Mouse (Mus musculus): ENCODE data around the gene Zfp182. TPM values are rescaled to one million over a fixed set of nuclear protein-coding genes. Genes with fewer than 3 reads are reported as not detected.

Gene Zfp182
- polyA plus RNA-seq (2012; rRNA removed): 1.7 and 1.8 TPM in 2 replicates

GRCm38 (mm10) chrX:21061866-21062543 lies at the start of gene Zfp182:
Zfp182 (minus strand) TSS chrX:21062316.

GRCm38 (mm10) chrX:21088983-21089866 lies 27.1 kb upstream of the Zfp182 start, which contains the start of gene Zfp300:
Zfp300 (minus strand) TSS chrX:21089527.

GRCm38 (mm10) chrX:21068106-21068505 lies 6.0 kb upstream of the Zfp182 start, which contains the start of gene Spaca5:
Spaca5 (plus strand) TSS chrX:21068406.

Other genes starting within 250 kb of the Zfp182 start
- 1.3 and 1.9 TPM in 2 replicates for gene Timp1, start 192.2 kb downstream of the Zfp182 start, polyA plus RNA-seq (2012; rRNA removed)
- 0.01 and 0.05 TPM in 2 replicates for gene Syn1, start 141.3 kb downstream of the Zfp182 start, polyA plus RNA-seq (2012; rRNA removed)
- gene Cfp, start 130.8 kb downstream of the Zfp182 start, polyA plus RNA-seq (2012; rRNA removed): 53.3 and 55.8 TPM in 2 replicates
- 2.9 and 3.5 TPM in 2 replicates for gene Elk1, start 111.7 kb downstream of the Zfp182 start, polyA plus RNA-seq (2012; rRNA removed)
- gene Uxt, start 100.3 kb downstream of the Zfp182 start, polyA plus RNA-seq (2012; rRNA removed): 15.5 and 15.7 TPM in 2 replicates
- gene Spaca5, start 6.1 kb upstream of the Zfp182 start, polyA plus RNA-seq (2012; rRNA removed): not detected in 2 replicates
- 0.05 TPM in 2 replicates for gene Zfp300, start 27.2 kb upstream of the Zfp182 start, polyA plus RNA-seq (2012; rRNA removed)
- gene Ssxa1, start 53.5 kb upstream of the Zfp182 start, polyA plus RNA-seq (2012; rRNA removed): not detected in 2 replicates
- not detected in 2 replicates for gene Gm21876, start 113.3 kb upstream of the Zfp182 start, polyA plus RNA-seq (2012; rRNA removed)